Mouse (Mus musculus) embryo, embryonic 10.5 days (tissue): ENCODE measurements around the gene Mapk8.

Source experiments
- DNase-seq: peaks from one replicate; pipeline ENCODE4 v3.0.0-alpha.2; 2015; ENCODE audit warnings: low spot score

Mapk8 gene

DNA sequence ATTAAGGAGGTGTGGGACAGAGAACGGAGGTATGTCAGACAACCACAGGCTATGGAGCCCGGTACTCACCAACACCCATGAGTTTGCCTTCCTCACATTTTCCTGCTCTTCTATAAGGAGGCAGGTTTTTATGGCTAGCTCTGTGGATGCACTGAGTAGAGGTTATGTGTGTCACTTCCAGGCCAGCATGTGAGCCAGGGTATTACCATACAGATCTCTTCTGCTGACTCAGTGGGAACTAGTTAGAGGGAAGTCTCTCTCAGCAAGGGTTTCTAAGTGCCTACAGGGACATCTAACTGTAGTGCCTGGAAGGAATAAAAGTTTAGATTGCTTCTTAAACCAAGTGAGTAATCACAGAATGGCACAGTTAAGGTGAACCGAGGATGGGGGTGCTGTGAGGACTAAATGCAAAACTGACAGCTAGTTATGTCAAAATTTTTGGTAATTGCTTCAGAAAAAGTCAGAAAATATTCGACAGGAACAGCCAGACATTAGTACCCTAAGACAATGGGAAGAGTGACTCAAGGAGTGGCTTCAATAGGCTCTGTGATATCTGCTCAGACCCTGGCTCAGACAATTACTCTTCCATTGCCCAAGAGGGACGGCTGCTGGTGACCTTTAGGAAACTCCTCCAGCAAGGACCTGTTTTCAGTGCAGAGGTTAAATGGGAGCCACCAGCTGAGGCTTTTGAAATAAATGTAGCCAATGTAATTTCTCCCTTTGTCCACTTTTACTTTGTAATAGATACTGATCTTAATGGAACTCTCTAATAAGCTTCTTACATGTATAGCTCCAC lies 48.7 kb downstream of the Mapk8 start:
- no peak for DNase-seq

DNA sequence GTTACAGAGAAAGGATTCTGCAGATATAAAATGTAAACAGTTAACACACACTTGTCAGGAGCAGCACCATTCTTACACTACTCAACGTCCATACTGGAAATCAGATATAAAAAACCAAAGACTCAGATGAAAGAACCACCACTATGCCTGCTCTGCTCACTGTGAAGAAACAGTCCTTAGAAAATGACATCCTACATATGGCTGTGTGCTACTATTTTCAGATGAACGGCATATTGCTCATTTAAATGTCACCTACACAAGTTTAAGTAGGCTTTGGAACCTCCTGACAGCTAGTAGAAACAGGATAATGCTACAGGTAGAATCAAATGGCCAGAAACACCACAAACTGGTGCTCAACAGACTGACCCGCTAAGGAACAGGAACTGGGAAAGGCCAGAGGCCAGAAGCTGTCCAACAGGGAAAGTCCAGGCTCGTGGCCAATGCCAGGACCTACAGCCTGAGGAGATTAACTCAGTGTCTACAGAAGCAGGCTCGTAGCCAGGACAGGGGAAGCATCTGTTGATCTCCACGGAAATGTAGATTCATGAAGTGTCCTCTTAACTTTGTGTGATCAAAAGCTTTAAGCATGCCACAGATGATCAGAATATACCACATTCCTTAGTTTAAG lies 66.0 kb downstream of the Mapk8 start:
- no peak for DNase-seq

DNA sequence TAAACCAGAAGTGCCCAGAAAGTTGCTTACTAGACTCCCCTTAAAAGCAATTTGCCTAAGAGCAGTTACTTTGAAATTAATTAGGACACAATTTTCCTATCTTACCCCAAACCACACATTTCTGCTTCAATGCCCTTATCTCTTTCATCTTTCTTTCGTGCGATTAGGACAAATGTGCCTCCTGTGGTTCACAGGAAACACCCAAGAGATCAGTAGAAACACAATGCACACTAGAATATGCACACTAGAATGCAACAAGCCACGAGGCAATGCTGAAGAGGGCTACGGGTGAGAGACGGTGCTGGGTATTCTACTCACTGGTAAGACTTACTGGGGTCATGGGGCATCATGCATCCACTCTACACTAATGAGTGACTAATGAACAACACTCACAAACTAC lies 68.2 kb downstream of the Mapk8 start:
- DNase-seq: no peak

DNA sequence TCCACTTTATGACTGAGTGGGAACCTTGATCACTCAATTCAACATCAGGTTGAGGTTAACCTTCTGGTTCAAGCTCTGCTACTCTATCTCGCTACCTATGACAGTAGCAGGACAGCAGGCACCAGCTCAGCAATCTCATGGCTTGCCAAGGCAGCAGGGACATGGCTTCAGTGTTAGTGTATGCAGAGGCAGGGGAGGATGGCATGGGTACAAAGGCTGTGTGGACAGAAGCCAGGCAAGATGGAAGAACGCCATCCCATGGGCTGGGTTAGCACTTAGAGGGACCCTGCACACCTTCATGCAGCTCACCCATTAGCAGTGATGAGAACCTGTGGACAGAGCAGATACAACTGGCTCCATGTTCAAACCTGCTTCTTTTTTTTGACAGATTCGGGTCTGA lies 69.7 kb downstream of the Mapk8 start:
- no peak for DNase-seq

DNA sequence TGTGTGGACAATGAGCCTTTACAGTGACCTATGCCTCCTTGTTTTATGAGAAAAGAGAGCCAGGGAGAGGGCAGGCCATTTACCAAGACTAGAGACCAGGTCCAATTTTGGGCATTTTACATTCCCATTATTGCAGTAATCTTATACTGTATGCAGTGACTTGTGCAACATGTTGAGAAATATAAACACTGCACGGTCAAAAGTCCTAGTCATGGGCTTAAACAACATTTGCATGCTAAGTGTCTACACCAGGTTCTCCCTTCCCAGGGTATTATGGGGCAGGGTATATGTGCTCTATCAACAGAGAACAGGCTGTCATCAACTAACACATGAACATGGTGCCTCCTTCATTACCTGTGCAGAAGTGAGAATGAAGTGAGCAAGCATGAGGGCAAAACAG lies 72.9 kb downstream of the Mapk8 start:
- DNase-seq: no peak

DNA sequence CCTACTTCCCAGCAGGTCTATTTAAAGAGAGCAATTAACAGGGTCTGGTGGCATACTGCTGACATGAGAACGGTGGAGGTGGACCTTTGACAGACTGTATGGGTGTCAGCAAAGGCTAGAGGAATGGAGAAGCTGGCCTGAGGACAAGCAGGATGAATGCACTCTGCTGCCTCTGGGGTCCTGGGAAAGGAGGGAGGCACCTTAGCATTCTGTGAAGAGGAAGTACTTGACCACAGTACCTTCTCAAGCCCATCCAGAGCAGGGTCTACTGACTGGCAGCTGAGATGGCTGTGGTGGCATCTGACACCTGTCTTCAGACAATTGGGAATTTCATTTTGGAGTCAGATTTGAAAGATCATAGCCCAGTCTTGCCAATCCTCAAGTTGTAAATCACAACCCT lies 73.7 kb downstream of the Mapk8 start:
- no peak for DNase-seq

DNA sequence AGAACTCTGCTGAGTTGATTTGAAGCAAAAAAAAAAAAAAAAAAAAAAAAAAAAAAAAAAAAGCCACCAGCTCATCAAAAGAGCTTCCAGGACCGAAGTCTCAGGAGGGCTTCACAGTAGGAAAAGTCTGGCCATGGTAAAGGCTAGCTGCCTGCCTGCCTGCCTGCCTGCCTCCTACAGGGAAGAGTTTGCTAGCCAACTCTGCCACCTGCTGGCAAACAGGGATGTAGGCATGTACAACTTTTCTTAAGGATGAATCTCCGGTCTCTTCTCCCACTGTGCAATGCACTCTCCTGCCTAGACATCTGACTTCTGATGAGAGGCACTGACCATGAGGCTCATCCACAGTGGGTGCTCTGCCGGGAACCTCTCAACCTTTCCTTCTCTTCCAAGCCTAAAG lies 75.7 kb downstream of the Mapk8 start:
- peak; percentile 82 for DNase-seq

DNA sequence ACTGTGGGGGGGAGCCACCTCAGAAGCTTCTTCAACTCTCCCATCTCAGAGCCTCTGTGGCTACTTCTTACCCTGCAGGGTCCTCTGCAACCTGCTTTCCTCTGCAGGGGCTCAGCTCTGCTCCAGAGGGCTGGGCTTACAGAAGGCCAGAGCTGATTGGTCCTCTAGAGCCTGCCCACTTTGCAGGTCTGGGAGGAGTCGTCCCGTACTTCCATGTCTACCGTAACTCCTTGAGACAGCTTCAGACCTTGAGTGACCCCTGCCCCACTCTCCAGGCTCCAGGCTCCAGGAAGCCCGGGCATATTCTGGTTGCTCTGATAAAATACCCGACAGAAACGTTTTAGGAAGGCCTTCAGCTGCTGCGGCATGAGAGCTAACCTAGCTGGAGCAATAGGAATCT lies 76.9 kb downstream of the Mapk8 start:
- DNase-seq: peak; percentile 38

DNA sequence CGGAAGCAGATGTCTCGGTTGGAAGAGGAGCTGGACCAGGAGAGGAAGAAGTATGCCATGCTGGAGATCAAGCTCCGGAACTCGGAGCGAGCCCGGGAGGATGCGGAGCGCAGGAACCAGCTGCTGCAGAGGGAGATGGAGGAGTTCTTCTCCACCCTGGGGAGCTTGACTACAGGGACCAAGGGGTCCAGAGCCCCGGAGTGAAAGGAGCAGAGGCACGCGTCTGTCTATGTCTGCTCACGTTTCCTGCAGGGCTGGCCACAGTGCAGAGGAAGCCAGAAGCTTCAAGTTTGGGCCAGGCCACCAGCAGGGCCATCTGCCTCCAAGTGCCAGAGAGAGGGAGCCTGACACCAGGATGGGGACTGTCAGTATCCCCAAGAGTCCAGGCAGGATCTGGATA lies 77.6 kb downstream of the Mapk8 start:
- DNase-seq: no peak

DNA sequence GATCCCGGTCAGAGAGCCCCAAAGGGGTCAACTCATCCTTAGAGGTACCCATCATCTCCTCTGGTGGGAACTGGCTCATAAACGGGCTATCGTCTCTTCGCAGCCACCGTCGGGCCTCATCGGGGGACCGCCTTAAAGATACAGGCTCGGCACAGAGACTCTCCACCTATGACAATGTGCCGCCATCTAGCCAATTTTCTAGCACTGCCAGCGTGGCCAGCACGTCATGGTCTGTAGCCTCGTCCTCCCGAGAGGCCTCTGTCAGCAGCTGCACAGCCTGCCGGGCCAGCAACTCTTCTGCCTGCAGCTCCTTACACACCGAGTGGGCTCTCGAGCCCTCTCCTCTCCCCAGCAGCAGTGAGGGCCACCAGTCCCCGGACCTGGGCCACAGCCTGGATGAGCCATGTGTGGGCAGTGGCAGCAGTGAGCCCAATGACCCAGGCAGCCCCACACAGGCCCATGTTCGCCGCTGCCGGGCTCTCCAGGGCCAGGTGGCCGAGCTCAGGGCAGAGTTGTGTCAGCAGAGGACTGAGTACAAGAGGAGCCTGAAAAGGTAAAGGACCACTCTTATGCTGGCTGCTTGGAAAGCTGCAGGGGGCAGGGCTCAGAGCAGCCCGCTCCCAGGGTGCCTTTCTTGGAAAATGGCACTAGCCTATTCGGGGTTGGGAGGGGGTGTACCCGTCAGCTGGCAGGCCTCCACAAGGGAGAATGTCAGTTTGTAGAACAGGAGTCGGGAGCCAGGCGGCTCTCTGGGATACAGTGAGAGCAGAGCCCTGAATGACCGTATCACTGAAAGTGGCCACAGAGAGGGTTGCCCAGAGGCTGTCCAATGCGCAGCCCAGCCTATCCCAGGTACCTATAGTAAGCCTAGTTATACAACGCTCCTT lies 79.8 kb downstream of the Mapk8 start:
- no peak for DNase-seq

DNA sequence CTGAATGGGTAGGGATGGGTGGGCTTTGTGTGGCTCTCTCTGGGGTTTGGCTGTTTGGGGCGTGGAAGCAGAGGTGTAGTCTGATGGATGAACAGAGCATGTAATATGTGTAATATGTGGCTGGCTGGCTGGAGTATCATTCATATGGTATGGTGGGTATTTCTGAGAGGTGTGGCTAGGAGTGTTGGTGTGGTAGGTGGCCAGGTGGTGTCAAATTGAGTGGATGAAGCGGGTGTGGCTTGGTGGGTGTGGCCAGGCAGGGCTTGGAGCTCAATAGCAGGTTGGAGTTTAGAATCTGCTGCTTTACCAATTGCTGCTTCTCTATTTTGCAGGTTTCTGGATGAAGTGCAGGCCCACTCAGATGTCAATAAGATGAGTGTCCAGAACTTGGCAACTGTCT lies 82.9 kb downstream of the Mapk8 start:
- no peak for DNase-seq

DNA sequence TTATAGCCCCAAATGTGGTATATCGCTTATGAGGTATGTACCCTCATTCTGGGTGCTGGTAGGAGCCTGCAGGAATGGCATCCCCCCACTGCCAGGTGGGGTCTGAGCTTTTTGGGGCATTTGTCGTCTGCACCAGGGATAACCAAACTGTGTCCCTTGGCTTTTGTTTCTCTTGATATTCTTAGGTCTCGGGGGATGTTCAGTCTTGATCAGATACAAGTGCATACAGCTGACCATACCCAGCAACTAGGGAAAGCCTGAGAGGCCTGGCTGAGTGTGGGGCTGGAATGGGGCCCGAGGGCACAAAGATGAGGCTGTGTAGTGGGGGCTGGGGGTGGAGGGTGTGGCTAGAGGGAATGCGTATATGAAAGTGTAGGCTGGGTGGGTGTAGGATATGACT lies 83.3 kb downstream of the Mapk8 start:
- DNase-seq: no peak

DNA sequence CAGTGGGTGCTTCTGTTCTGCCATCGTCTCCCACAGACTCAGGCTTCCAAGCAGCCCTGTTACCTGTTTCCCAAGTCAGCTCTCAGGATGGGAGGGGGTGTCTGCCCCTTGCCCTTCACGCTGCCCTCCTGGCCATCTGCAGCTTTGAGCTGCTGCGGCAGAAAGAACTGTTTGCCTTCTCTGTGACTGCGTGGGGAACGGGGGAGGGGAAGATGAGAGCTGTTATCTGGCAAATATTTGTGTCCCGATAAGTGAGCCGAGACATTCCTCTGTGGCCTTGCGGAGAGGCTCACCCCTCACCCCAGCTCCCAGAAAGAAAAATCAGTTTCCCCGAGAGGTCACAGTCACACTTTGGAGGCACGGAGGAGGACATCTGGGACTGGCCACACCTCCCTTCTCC lies 84.2 kb downstream of the Mapk8 start:
- DNase-seq: no peak

DNA sequence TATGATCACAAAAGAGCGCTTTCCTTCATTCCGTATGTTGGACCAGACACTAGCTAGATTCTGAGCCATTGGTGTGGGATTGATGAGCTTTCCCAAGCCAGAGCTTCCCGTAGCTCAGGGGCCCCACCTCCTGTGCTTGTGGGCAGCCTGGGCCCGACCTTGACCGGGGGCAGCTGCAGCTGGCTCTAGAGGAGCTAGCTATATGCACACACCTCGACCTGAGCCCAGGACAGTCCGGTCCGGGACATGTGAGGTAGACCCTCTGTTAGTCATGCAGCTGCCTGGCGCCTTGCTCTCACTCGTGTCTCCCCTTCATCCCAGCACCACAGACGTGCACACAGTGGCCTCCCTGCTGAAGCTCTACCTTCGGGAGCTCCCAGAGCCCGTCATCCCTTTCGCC lies 84.8 kb downstream of the Mapk8 start:
- no peak for DNase-seq

DNA sequence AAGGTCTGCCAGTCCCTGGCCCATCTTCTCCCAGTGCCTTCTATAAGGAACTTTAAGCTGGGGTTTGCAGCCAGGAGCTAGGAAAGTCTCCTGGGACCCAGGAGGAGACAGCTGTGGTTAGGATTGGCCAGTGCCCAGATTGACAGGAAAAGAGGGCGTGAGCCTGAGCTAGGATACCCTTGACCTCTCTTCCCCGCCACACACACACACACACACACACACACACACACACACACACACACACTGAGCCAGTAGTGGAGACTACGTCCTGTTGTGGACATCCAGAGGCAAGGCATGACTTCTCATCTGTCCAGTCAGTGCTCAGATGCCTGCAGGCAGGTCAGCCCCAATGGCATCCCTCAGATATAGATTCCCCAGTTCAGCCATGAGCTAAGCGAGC lies 85.4 kb downstream of the Mapk8 start:
- DNase-seq: peak; percentile 25

DNA sequence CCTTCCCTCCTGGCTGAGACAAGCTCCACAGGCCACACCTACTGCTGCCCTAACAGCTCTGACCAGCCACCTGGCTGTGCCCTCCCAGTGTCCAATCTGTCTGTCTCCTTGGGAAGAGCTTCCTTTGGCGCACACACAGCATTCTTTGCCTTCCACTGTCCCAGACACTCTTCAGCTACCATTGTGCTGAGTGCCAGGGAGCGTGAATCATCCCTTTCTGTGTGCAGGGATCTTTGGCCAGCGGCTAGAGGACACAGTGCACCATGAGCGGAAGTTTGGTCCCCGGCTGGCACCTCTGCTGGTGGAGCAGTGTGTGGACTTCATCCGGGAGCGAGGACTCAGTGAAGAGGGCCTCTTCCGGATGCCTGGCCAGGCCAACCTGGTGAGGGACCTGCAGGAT lies 88.1 kb downstream of the Mapk8 start:
- DNase-seq: no peak

DNA sequence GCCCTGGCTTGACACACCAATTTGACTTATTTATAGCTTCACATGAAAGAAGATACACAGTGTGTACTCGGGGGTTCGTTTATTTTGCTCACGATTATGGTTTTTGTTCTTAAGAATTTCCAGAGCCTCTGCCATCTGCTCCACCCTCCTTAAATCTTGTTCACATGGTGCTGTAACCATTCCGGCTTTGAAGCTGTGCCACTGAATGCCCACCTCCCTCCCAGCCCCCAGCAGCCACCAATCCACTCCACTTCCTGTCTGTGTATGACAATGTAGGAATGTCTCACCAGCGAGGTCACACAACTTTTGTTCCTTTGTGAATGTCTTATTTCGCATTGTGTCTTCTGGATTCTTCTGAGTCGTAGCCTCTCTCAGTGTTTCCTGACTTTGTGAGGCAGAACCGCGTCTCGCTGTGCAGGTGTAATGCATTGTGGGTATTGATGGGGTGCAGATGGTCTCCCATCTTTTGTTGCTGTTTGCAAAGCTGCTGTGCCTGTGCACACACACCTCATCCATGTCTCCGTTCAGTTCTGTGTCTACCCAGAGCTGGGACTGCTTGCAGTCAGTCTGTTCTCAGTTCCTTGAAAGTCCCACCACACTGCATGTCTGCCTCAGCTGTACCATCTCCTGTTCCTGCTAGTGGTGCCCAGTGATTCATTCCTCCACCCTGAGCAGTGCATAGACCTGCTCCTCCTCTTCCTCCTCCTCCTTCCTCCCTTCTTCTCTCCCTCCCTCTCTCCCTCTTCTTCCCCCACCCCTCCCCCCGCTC lies 89.2 kb downstream of the Mapk8 start:
- DNase-seq: no peak

DNA sequence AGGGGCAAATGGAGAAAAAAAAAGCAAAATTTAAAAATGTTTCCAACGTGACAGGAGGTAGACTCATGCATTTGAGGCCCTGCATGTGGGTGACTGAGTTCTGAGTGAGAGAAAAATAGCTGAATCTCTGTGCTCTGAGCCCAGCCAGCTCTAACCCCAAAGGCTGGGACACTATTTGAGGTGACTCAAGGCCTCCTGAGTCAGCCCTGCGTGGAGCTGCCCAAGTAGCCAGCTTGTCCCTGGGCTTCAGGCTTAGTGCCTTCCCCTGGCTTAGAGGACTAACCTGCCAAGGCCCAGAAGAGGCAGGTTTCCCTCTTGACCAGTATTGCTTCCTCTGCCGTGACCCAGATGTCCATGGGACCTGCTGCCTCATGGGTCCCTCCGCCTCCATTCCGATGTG lies 91.7 kb downstream of the Mapk8 start:
- DNase-seq: no peak

DNA sequence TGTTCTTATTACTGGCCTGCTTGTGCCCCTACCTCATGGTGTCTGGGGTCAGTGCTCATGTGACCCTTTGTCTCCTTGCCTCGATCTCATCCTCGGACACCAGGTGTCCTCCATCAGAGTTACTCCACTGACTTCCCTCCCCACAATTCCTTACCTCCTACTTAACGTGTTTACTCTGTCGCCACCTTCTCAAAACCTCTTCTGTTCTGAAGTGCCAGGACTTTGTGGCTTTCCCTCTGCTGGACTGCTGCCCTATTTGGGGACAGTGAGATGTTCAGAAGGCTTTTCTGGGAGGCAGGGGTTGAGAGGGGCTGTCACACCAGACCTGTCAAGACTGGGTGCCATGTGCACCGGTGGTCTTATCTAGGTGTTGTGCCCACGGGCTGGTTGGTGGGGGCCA lies 94.1 kb downstream of the Mapk8 start:
- DNase-seq: no peak

DNA sequence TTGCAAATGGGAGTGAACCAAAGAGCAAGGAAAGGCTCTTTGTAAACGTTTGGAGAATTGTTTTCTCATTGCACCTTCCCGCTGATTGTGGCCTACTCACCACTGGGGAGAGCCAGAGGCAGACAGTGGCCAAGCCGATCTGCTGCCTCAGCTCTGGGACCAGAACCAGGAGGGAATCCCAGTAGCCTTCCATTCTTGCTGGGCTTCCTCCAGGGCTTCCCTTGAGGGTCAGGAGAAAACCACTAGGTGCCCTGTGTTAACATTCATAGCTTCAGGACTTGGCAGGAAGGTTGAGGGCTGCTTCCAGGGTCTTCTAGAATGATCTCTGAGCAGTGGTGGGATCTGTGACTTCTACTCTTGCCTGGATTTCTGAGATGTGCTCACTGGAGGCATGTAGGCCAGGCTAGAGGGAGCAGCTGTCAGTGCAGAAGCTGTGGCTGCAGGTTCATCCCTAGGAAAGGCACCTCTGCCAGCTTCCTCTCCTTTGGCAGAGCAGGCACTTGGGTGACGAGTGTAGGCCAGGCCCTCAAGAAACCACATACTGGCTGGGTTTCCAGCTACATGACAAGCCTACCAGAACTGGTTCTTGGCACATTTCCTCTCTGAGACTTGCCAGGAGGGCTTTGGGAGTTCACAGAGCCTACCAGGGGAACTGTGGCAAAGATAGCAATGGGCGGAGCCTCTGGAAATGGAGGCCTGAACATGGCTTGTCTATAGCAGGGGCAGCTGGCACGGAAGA lies 94.8 kb downstream of the Mapk8 start:
- DNase-seq: no peak

DNA sequence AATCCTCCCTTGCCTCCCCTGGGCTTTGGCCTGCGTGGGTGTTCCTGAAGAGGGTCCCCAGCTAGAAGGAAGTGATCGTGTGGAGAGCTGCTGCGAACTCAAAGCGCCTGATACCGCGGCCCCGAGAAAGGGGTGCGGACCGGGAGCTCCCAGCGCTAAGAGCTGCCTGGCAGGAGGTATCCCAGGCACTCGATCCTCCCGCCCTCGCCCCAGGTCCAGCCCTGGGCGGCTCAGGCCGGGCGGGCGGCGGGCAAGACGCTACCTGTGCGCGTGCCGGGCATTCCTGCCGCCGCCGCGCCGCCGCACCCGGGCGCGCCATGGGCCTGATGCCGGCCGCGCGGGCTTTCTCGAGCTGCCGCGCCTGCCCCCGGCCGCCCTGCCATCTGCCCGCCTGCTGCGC lies 95.9 kb downstream of the Mapk8 start:
- DNase-seq: peak; percentile 40

DNA sequence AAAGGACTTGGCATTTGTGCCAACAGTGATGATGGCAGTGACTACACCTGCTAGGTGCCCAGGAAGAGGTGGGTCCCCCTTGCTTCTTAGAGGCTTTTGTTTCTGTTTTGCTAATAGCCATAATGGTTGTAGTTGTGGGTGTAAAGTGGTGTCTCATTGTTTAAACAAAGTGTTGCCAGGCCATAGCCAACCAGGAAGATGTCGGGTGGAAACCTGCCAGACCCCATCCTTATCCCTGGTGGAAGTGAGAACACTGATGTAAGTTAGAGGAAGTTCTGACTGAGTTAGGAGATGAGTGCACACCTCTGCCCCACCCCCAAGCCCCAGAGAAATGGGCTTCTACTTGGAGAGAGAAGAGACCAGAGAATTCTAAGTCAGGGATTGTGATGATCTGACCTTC lies 98.8 kb downstream of the Mapk8 start:
- DNase-seq: no peak
